Mouse (Mus musculus) bone marrow macrophage, adult 2 months (primary cell): ENCODE measurements around the gene Gm10272.

Experiments used
- CTCF ChIP-seq: IDR thresholded peaks from 2 replicates; pipeline ENCODE4 v1.5.1; 2012; ENCODE audit warnings: low read depth, mild to moderate bottlenecking, low read length, moderate library complexity
- POLR2A ChIP-seq: IDR thresholded peaks from 2 replicates; pipeline ENCODE4 v1.6.1; 2012; ENCODE audit warnings: mild to moderate bottlenecking, low read depth, low read length, borderline replicate concordance

- no peak for TF ChIP-seq CTCF
- no peak for TF ChIP-seq POLR2A
Measured at GRCm38 (mm10) chr10:77706326-77706725, at the start of gene Gm10272.
